Mouse (Mus musculus) spleen, adult 12 weeks (tissue): ENCODE measurements around the gene Gad1.
"Not testable (repeated sequence)": the region's sequence is repeated elsewhere in the genome, so short reads cannot be mapped to it uniquely, and the experiment has no call there.

Source experiments
- DNase-seq: peaks from one replicate; pipeline ENCODE4 v3.0.0; 2022; ENCODE audit warnings: low spot score

Gene Gad1

GRCm38 (mm10) chr2:70552772-70553171 lies at the start of gene Gad1:
TSS of gene Gad1 (plus strand) at chr2:70553072.
- no peak for DNase-seq

- no peak for DNase-seq
Observed at GRCm38 (mm10) chr2:70503436-70503835, 49.4 kb upstream of the Gad1 start.

- no peak for DNase-seq
Observed at GRCm38 (mm10) chr2:70505229-70505628, 47.6 kb upstream of the Gad1 start.

GRCm38 (mm10) chr2:70505896-70506295 lies 47.0 kb upstream of the Gad1 start:
- DNase-seq, result no peak

GRCm38 (mm10) chr2:70506372-70506771 lies 46.5 kb upstream of the Gad1 start:
- DNase-seq, result no peak

- DNase-seq, result no peak
Observed at GRCm38 (mm10) chr2:70508496-70508895, 44.4 kb upstream of the Gad1 start, which contains the start of gene Erich2. TSS of gene Erich2 (plus strand) at chr2:70508819.

GRCm38 (mm10) chr2:70509021-70509632 lies 43.7 kb upstream of the Gad1 start:
- no peak for DNase-seq

- DNase-seq, result not testable (repeated sequence)
Observed at GRCm38 (mm10) chr2:70538283-70538682, 14.6 kb upstream of the Gad1 start.

- no peak for DNase-seq
Observed at GRCm38 (mm10) chr2:70550671-70551070, 2.2 kb upstream of the Gad1 start.

GRCm38 (mm10) chr2:70551446-70551845 lies 1.4 kb upstream of the Gad1 start:
- DNase-seq, result no peak

- DNase-seq, result no peak
Observed at GRCm38 (mm10) chr2:70552067-70552598, 739 bp upstream of the Gad1 start.

GRCm38 (mm10) chr2:70553826-70554225 lies 954 bp downstream of the Gad1 start:
- no peak for DNase-seq

GRCm38 (mm10) chr2:70558112-70558842 lies 5.4 kb downstream of the Gad1 start:
- DNase-seq, result peak; percentile 44

GRCm38 (mm10) chr2:70558843-70559451 lies 6.1 kb downstream of the Gad1 start:
- DNase-seq, result peak; percentile 15

GRCm38 (mm10) chr2:70559520-70559919 lies 6.6 kb downstream of the Gad1 start:
- peak; percentile 60 for DNase-seq

GRCm38 (mm10) chr2:70561077-70561795 lies 8.4 kb downstream of the Gad1 start:
- no peak for DNase-seq

GRCm38 (mm10) chr2:70562011-70562491 lies 9.2 kb downstream of the Gad1 start:
- no peak for DNase-seq

GRCm38 (mm10) chr2:70562611-70562980 lies 9.7 kb downstream of the Gad1 start:
- no peak for DNase-seq

- no peak for DNase-seq
Observed at GRCm38 (mm10) chr2:70562981-70563671, 10.3 kb downstream of the Gad1 start.

GRCm38 (mm10) chr2:70563721-70564645 lies 11.1 kb downstream of the Gad1 start:
- no peak for DNase-seq
